Comparison of ENCODE assay signal across 34 mouse cellular contexts in the genomic region with DNA sequence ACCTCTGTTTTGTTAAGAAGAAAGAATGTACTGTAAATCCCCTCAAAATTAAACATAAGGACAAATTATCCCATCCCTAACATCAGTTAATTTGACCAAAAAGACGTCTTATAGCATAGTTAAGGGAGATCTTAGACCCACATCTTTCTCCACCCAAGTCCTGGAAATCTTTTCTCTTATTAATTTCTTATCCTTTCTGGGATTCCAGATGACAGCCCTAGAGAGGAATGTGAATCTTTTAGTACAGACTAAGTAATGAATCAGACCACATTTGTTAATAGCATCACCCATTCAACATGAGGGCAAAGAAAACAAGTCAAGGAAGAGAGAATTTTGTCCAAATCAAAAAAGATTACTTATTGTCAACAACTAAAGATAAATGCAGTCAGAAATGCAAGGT.
"Had no signal": no experiment of that assay in that cellular context is flagged by ENCODE, and none has a peak within 500 bp of the region (broad histone marks: within the 10 kb centered on the region; RNA-seq: fewer than 3 reads in every experiment).

No protein-coding gene starts in this region.

- H3K27ac ChIP-seq: heart, embryonic 13.5 days; heart, embryonic 15.5 days; hindbrain, embryonic 10.5 days; hindbrain, embryonic 12.5 days; hindbrain, embryonic 13.5 days; hindbrain, embryonic 14.5 days; hindbrain, embryonic 15.5 days; hindbrain, postnatal 0 days; intestine, embryonic 15.5 days; kidney, embryonic 15.5 days; kidney, postnatal 0 days; layer of hippocampus, adult 2 months; left cerebral cortex, adult 2 months had no signal

- H3K27me3 ChIP-seq: heart, embryonic 12.5 days; heart, embryonic 13.5 days; heart, embryonic 15.5 days; hindbrain, embryonic 12.5 days; hindbrain, embryonic 13.5 days; hindbrain, embryonic 15.5 days; intestine, embryonic 15.5 days; kidney, embryonic 15.5 days had no signal

- H3K4me1 ChIP-seq: heart, embryonic 12.5 days; heart, embryonic 13.5 days; heart, embryonic 15.5 days; hindbrain, embryonic 10.5 days; hindbrain, embryonic 12.5 days; hindbrain, embryonic 13.5 days; hindbrain, embryonic 15.5 days; intestine, embryonic 15.5 days; kidney, embryonic 15.5 days had no signal

- DNase-seq: heart, postnatal 10 days; heart, postnatal 14 days; heart, postnatal 36 days; heart, postnatal 4 days; kidney, adult 11 months; kidney, adult 18-20 months; kidney, adult 2 months; kidney, adult 8-10 months; kidney, adult 9 months; kidney, postnatal 10 days; kidney, postnatal 14 days; kidney, postnatal 25 days; kidney, postnatal 36 days; kidney, postnatal 4 days; layer of hippocampus, adult 9-11 months; layer of hippocampus, postnatal 36 days had no signal

- ATAC-seq: hindbrain, embryonic 16.5 days; hindbrain, postnatal 0 days; inflammation-experienced regulatory T-cells, adult 6 months; intestine, embryonic 15.5 days; intestine, embryonic 16.5 days; intestine, postnatal 0 days had no signal

- H3K4me3 ChIP-seq: heart, embryonic 12.5 days; heart, embryonic 13.5 days; heart, embryonic 15.5 days; hindbrain, embryonic 10.5 days; hindbrain, embryonic 12.5 days; hindbrain, embryonic 13.5 days; hindbrain, embryonic 15.5 days; intestine, embryonic 15.5 days; kidney, embryonic 15.5 days; layer of hippocampus, adult 2 months; left cerebral cortex, adult 2 months had no signal
